Mouse (Mus musculus) stomach, embryonic 15.5 days (tissue): ENCODE results near the gene Simc1. TPM values are rescaled to one million over a fixed set of nuclear protein-coding genes. Genes with fewer than 3 reads are reported as not detected.

Experiments
- ATAC-seq: fragments of 200-750 bp; cut with Nextera tagmentation; 2 replicates; pipeline ENCODE4 v1.8.0; 2017; ENCODE audit warnings: low read depth, moderate number of reproducible peaks, moderate TSS enrichment; ENCODE audit not compliant: insufficient read depth, low FRiP score
- H3K27ac ChIP-seq: fragments of 300-500 bp; sonication (generic); 2 replicates; pipeline ENCODE4 v1.5.1; 2015; ENCODE audit warnings: mild to moderate bottlenecking, inconsistent platforms
- H3K27me3 ChIP-seq: fragments of 300-500 bp; sonication (generic); replicated peaks from 2 replicates; pipeline ENCODE4 v1.6.1; 2015; ENCODE audit warnings: inconsistent platforms
- H3K36me3 ChIP-seq: fragments of 300-500 bp; sonication (generic); 2 replicates; pipeline ENCODE4 v1.6.1; 2015; ENCODE audit warnings: inconsistent platforms
- H3K4me1 ChIP-seq: fragments of 300-500 bp; sonication (generic); 2 replicates; pipeline ENCODE4 v1.6.1; 2015; ENCODE audit warnings: inconsistent platforms
- H3K4me2 ChIP-seq: fragments of 300-500 bp; sonication (generic); 2 replicates; pipeline ENCODE4 v1.6.1; 2015; ENCODE audit warnings: mild to moderate bottlenecking, inconsistent platforms
- H3K4me3 ChIP-seq: fragments of 300-500 bp; sonication (generic); replicated peaks from 2 replicates; pipeline ENCODE4 v1.5.1; 2015; ENCODE audit warnings: inconsistent platforms
- H3K9ac ChIP-seq: fragments of 300-500 bp; sonication (generic); 2 replicates; pipeline ENCODE4 v1.6.1; 2015; ENCODE audit warnings: inconsistent platforms
- H3K9me3 ChIP-seq: fragments of 300-500 bp; sonication (generic); 2 replicates; pipeline ENCODE4 v1.6.1; 2016; ENCODE audit warnings: inconsistent platforms
- WGBS: fragments of 180-500 bp; shearing (Covaris S2); methylation state at CpG from one replicate; pipeline ENCODE4 v1.1.7; 2015; 5-methylcytosine and 5-hydroxymethylcytosine counted together
- polyA plus RNA-seq: library from polyadenylated mRNA; unstranded; fragments of >200 nt; fragmentation: Nextera tagmentation; extraction: Ambion mirVana; gene quantifications from 2 replicates; pipeline ENCODE4 v1.2.1, GENCODE M21; 2015

The Simc1 gene
- polyA plus RNA-seq, 1 experiment from 2014 or later = 8.7 TPM

GRCm38 (mm10) chr13:54556176-54556575 lies 52.6 kb downstream of the Simc1 start:
- WGBS = 86% methylated on average over 9 of the region's 9 CpGs
- no peak overlapping the region for H3K9ac ChIP-seq
- H3K4me3 ChIP-seq = no peak overlapping the region
- no peaks in the 10 kb centered on the region for H3K4me1 ChIP-seq
- H3K9me3 ChIP-seq = no peaks in the 10 kb centered on the region
- H3K36me3 ChIP-seq = peaks cover 60% of the 10 kb centered on the region
- ATAC-seq = no peak
- no peak overlapping the region for H3K4me2 ChIP-seq
- no peak overlapping the region for H3K27ac ChIP-seq
- H3K27me3 ChIP-seq = no peaks in the 10 kb centered on the region

- H3K4me3 ChIP-seq = no peak overlapping the region
- no peak for ATAC-seq
- no peaks in the 10 kb centered on the region for H3K9me3 ChIP-seq
- 87% methylated on average over 3 of the region's 3 CpGs for WGBS
- no peaks in the 10 kb centered on the region for H3K27me3 ChIP-seq
- H3K36me3 ChIP-seq = peaks cover 66% of the 10 kb centered on the region
- H3K4me2 ChIP-seq = no peak overlapping the region
- no peak overlapping the region for H3K27ac ChIP-seq
- no peaks in the 10 kb centered on the region for H3K4me1 ChIP-seq
- no peak overlapping the region for H3K9ac ChIP-seq
Observed at GRCm38 (mm10) chr13:54556796-54557195, 53.2 kb downstream of the Simc1 start.

GRCm38 (mm10) chr13:54557652-54558051 lies 54.1 kb downstream of the Simc1 start:
- peaks cover 69% of the 10 kb centered on the region for H3K36me3 ChIP-seq
- H3K27ac ChIP-seq = no peak overlapping the region
- WGBS = 91% methylated on average over 1 of the region's 1 CpGs
- H3K9me3 ChIP-seq = no peaks in the 10 kb centered on the region
- no peak overlapping the region for H3K4me3 ChIP-seq
- ATAC-seq = no peak
- no peak overlapping the region for H3K9ac ChIP-seq
- no peak overlapping the region for H3K4me2 ChIP-seq
- H3K27me3 ChIP-seq = no peaks in the 10 kb centered on the region
- no peaks in the 10 kb centered on the region for H3K4me1 ChIP-seq

- no peak for ATAC-seq
- Histone ChIP-seq H3K9me3 (no peaks in the 10 kb centered on the region), H3K27me3 (no peaks in the 10 kb centered on the region), H3K36me3 (peaks cover 59% of the 10 kb centered on the region), H3K4me2 (no peak overlapping the region), H3K4me3 (no peak overlapping the region), H3K4me1 (peaks cover 5% of the 10 kb centered on the region), H3K9ac (no peak overlapping the region), H3K27ac (no peak overlapping the region)
- WGBS = 90% methylated on average over 2 of the region's 2 CpGs
Observed at GRCm38 (mm10) chr13:54559656-54560055, 56.1 kb downstream of the Simc1 start.

- Histone ChIP-seq H3K9me3 (no peaks in the 10 kb centered on the region), H3K27me3 (no peaks in the 10 kb centered on the region), H3K36me3 (peaks cover 58% of the 10 kb centered on the region), H3K27ac (no peak overlapping the region), H3K4me3 (no peak overlapping the region), H3K4me2 (no peak overlapping the region), H3K9ac (no peak overlapping the region), H3K4me1 (peaks cover 7% of the 10 kb centered on the region)
- 94% methylated on average over 7 of the region's 7 CpGs for WGBS
- no peak for ATAC-seq
Observed at GRCm38 (mm10) chr13:54560608-54561007, 57.0 kb downstream of the Simc1 start.

GRCm38 (mm10) chr13:54562562-54562961 lies 59.0 kb downstream of the Simc1 start:
- H3K27me3 ChIP-seq = no peaks in the 10 kb centered on the region
- no peak overlapping the region for H3K27ac ChIP-seq
- peaks cover 8% of the 10 kb centered on the region for H3K4me1 ChIP-seq
- no peak overlapping the region for H3K9ac ChIP-seq
- no peak overlapping the region for H3K4me2 ChIP-seq
- H3K36me3 ChIP-seq = peaks cover 38% of the 10 kb centered on the region
- no peak for ATAC-seq
- no peaks in the 10 kb centered on the region for H3K9me3 ChIP-seq
- WGBS = 84% methylated on average over 7 of the region's 7 CpGs
- H3K4me3 ChIP-seq = no peak overlapping the region

- Histone ChIP-seq H3K27ac (0 out of 2 replicates have a peak overlapping the region, but pooled peaks have one; percentile 54), H3K9me3 (no peaks in the 10 kb centered on the region), H3K4me3 (peak overlapping the region; percentile 99), H3K4me1 (peaks cover 8% of the 10 kb centered on the region), H3K36me3 (peaks cover 22% of the 10 kb centered on the region), H3K9ac (peak overlapping the region; percentile 97), H3K27me3 (no peaks in the 10 kb centered on the region), H3K4me2 (peak overlapping the region; percentile 80)
- WGBS = 9% methylated on average over 45 of the region's 45 CpGs
- ATAC-seq = peak; percentile 19
Observed at GRCm38 (mm10) chr13:54564232-54565200, 60.9 kb downstream of the Simc1 start.

- H3K9me3 ChIP-seq = no peaks in the 10 kb centered on the region
- peak within 1 kb of the TSS; percentile 80 for H3K4me2 ChIP-seq
- H3K36me3 ChIP-seq = peaks cover 20% of the 10 kb centered on the region
- peaks cover 8% of the 10 kb centered on the region for H3K4me1 ChIP-seq
- peak; percentile 93 for ATAC-seq
- H3K27ac ChIP-seq = peak within 1 kb of the TSS; percentile 73
- peak within 1 kb of the TSS; percentile 99 for H3K4me3 ChIP-seq
- H3K9ac ChIP-seq = peak within 1 kb of the TSS; percentile 97
- under 1% methylated on average over 27 of the region's 27 CpGs for WGBS
- H3K27me3 ChIP-seq = no peaks in the 10 kb centered on the region
Observed at GRCm38 (mm10) chr13:54565201-54565581, 61.6 kb downstream of the Simc1 start, which contains the start of gene 4833439L19Rik. TSS of gene 4833439L19Rik (minus strand) at chr13:54565435.

- Histone ChIP-seq H3K9ac (no peak overlapping the region), H3K9me3 (no peaks in the 10 kb centered on the region), H3K4me3 (peak overlapping the region; percentile 99), H3K27ac (peak overlapping the region; percentile 73), H3K4me2 (peak overlapping the region; percentile 80), H3K4me1 (peaks cover 8% of the 10 kb centered on the region), H3K27me3 (no peaks in the 10 kb centered on the region), H3K36me3 (peaks cover 14% of the 10 kb centered on the region)
- ATAC-seq = peak; percentile 12; the same call in 1 of the 2 replicates
- 46% methylated on average over 8 of the region's 8 CpGs for WGBS
Observed at GRCm38 (mm10) chr13:54565594-54566345, 62.2 kb downstream of the Simc1 start.

GRCm38 (mm10) chr13:54568380-54568779 lies 64.8 kb downstream of the Simc1 start:
- H3K27ac ChIP-seq = no peak overlapping the region
- WGBS = 36% methylated on average over 5 of the region's 5 CpGs
- no peaks in the 10 kb centered on the region for H3K27me3 ChIP-seq

GRCm38 (mm10) chr13:54569282-54569681 lies 65.7 kb downstream of the Simc1 start:
- WGBS = 68% methylated on average over 1 of the region's 1 CpGs

More at GRCm38 (mm10) chr13:54568380-54568779, 64.8 kb downstream of the Simc1 start:
- Histone ChIP-seq H3K4me3 (no peak overlapping the region), H3K9me3 (no peaks in the 10 kb centered on the region), H3K4me1 (peaks cover 8% of the 10 kb centered on the region), H3K4me2 (no peak overlapping the region), H3K36me3 (no peaks in the 10 kb centered on the region), H3K9ac (no peak overlapping the region)
- no peak for ATAC-seq

GRCm38 (mm10) chr13:54570736-54571135 lies 67.2 kb downstream of the Simc1 start:
- Histone ChIP-seq H3K4me2 (no peak overlapping the region), H3K9me3 (no peaks in the 10 kb centered on the region), H3K36me3 (no peaks in the 10 kb centered on the region), H3K4me1 (peaks cover 3% of the 10 kb centered on the region), H3K4me3 (no peak overlapping the region), H3K27ac (no peak overlapping the region), H3K9ac (no peak overlapping the region), H3K27me3 (no peaks in the 10 kb centered on the region)
- WGBS = 75% methylated on average over 4 of the region's 4 CpGs
- ATAC-seq = no peak

More at GRCm38 (mm10) chr13:54569282-54569681, 65.7 kb downstream of the Simc1 start:
- peaks cover 5% of the 10 kb centered on the region for H3K4me1 ChIP-seq
- ATAC-seq = no peak
- no peaks in the 10 kb centered on the region for H3K27me3 ChIP-seq
- H3K4me3 ChIP-seq = no peak overlapping the region
- no peak overlapping the region for H3K4me2 ChIP-seq
- no peak overlapping the region for H3K9ac ChIP-seq
- H3K9me3 ChIP-seq = no peaks in the 10 kb centered on the region
- H3K27ac ChIP-seq = no peak overlapping the region
- H3K36me3 ChIP-seq = no peaks in the 10 kb centered on the region
